Mouse (Mus musculus) MEL (cell line): ENCODE results near the gene Aatk.

Source experiments
- MAFK ChIP-seq: IDR thresholded peaks from 2 replicates; pipeline ENCODE4 v1.6.1; 2011; ENCODE audit warnings: low read depth, mild to moderate bottlenecking, low read length, improper control_type of control experiment, borderline replicate concordance
- MYC ChIP-seq: IDR thresholded peaks from 2 replicates; pipeline ENCODE4 v1.6.1; 2011; ENCODE audit warnings: low read depth, mild to moderate bottlenecking, low read length, improper control_type of control experiment, moderate library complexity
- ZKSCAN1 ChIP-seq: IDR thresholded peaks from 2 replicates; pipeline ENCODE4 v1.6.1; 2012; ENCODE audit warnings: low read depth, mild to moderate bottlenecking, inconsistent platforms, low read length, improper control_type of control experiment, moderate library complexity

DNA sequence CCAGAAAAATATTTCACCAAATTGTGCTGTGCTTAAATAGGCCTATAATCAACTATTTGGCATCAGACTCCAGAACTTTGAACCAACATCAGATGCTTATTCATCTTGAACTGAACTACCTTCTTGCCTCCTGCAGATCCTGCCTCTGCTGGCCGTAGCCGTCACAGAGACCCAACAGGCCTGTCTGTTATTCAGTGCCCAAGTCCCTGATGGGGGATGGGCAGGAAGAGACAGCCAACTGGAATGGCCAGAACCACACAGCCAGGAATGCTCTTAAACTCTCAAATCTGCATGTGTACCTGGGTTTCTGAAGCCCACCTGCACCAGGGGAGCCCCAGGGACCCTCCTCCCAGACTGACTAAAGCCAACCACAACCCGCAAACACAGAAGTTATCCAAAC is 20.0 kb downstream of the Aatk start:
- TF ChIP-seq ZKSCAN1 (no peak), MAFK (no peak), MYC (no peak)
